Mouse (Mus musculus): ENCODE measurements at regions not wholly inside any gene's neighbourhood (a gene's known extent, or its start where the extent isn't known, plus 50 kb on each side); places are given as distances from the start of the nearest gene placed in this dataset.

GRCm38 (mm10) chr12:50943741-50944521 is 295.0 kb upstream of the Prkd1 start:
- no peaks in the 10 kb centered on the region for H3K79me2 ChIP-seq (ENCODE audit: control insufficient read depth, insufficient read depth)
- no peak overlapping the region for H3ac ChIP-seq (ENCODE audit: control insufficient read depth, insufficient read length)
- H3K36me3 ChIP-seq (ENCODE audit: control insufficient read depth, insufficient read depth), result no peaks in the 10 kb centered on the region
- H3K27me3 ChIP-seq (ENCODE audit: control insufficient read depth, insufficient read depth, insufficient read length), result no peaks in the 10 kb centered on the region
- peak overlapping the region; percentile 59 for H3K4me2 ChIP-seq (ENCODE audit: low read depth)
- TF ChIP-seq USF1 (IDR thresholded peaks at IDR 0.05; ENCODE audit: low read depth), result no peak
- no peak for TF ChIP-seq REST (IDR thresholded peaks at IDR 0.05; ENCODE audit: insufficient read depth, insufficient read length)
- no peak for TF ChIP-seq MAX (IDR thresholded peaks at IDR 0.05; ENCODE audit: low read depth)
- TF ChIP-seq E2F4 (IDR thresholded peaks at IDR 0.05; ENCODE audit: insufficient read depth), result no peak
- no peak for TF ChIP-seq SRF (IDR thresholded peaks at IDR 0.05; ENCODE audit: control insufficient read depth, insufficient read length, low read depth)
- TF ChIP-seq TCF3 (IDR thresholded peaks at IDR 0.05; ENCODE audit: insufficient read length, low read depth), result no peak
- no peak for TF ChIP-seq POLR2A (IDR thresholded peaks at IDR 0.05; ENCODE audit: insufficient read length, low read depth)
- no peak for TF ChIP-seq POLR2AphosphoS2 (IDR thresholded peaks at IDR 0.05; ENCODE audit: insufficient read length, low read depth)
- no peak for TF ChIP-seq CEBPB (IDR thresholded peaks at IDR 0.05; ENCODE audit: insufficient read depth, poor library complexity, severe bottlenecking)
- no peak for TF ChIP-seq MYOG (IDR thresholded peaks at IDR 0.05; ENCODE audit: control insufficient read depth in 1 of 3, insufficient read depth in 1 of 3, insufficient read length in 2 of 3, low read depth in 2 of 3)
- no peak for TF ChIP-seq MYOD1 (IDR thresholded peaks at IDR 0.05; ENCODE audit: control insufficient read depth in 1 of 3, insufficient read length in 2 of 3, low read depth in 2 of 3)
- no peak for TF ChIP-seq TCF12 (IDR thresholded peaks at IDR 0.05; ENCODE audit: insufficient read depth, poor library complexity, severe bottlenecking)
- no peak overlapping the region for H3K4me3 ChIP-seq

GRCm38 (mm10) chr12:50943340-50943739 is 294.4 kb upstream of the Prkd1 start:
- no peaks in the 10 kb centered on the region for H3K27me3 ChIP-seq (ENCODE audit: control insufficient read depth, insufficient read depth, insufficient read length)
- H3K79me2 ChIP-seq (ENCODE audit: control insufficient read depth, insufficient read depth), result no peaks in the 10 kb centered on the region
- no peak overlapping the region for H3ac ChIP-seq (ENCODE audit: control insufficient read depth, insufficient read length)
- TF ChIP-seq SRF (IDR thresholded peaks at IDR 0.05; ENCODE audit: control insufficient read depth, insufficient read length, low read depth) (no peak), MAX (IDR thresholded peaks at IDR 0.05; ENCODE audit: low read depth) (no peak), TCF12 (IDR thresholded peaks at IDR 0.05; ENCODE audit: insufficient read depth, poor library complexity, severe bottlenecking) (no peak), POLR2AphosphoS2 (IDR thresholded peaks at IDR 0.05; ENCODE audit: insufficient read length, low read depth) (no peak), TCF3 (IDR thresholded peaks at IDR 0.05; ENCODE audit: insufficient read length, low read depth) (no peak), USF1 (IDR thresholded peaks at IDR 0.05; ENCODE audit: low read depth) (no peak), MYOG (IDR thresholded peaks at IDR 0.05; ENCODE audit: control insufficient read depth in 1 of 3, insufficient read depth in 1 of 3, insufficient read length in 2 of 3, low read depth in 2 of 3) (no peak), POLR2A (IDR thresholded peaks at IDR 0.05; ENCODE audit: insufficient read length, low read depth) (no peak), REST (IDR thresholded peaks at IDR 0.05; ENCODE audit: insufficient read depth, insufficient read length) (no peak), E2F4 (IDR thresholded peaks at IDR 0.05; ENCODE audit: insufficient read depth) (no peak), MYOD1 (IDR thresholded peaks at IDR 0.05; ENCODE audit: control insufficient read depth in 1 of 3, insufficient read length in 2 of 3, low read depth in 2 of 3) (no peak), CEBPB (IDR thresholded peaks at IDR 0.05; ENCODE audit: insufficient read depth, poor library complexity, severe bottlenecking) (no peak)
- no peak overlapping the region for H3K4me2 ChIP-seq (ENCODE audit: low read depth)
- no peaks in the 10 kb centered on the region for H3K36me3 ChIP-seq (ENCODE audit: control insufficient read depth, insufficient read depth)
- no peak overlapping the region for H3K4me3 ChIP-seq

GRCm38 (mm10) chr12:50935516-50935915 is 286.6 kb upstream of the Prkd1 start:
- no peak overlapping the region for H3ac ChIP-seq (ENCODE audit: control insufficient read depth, insufficient read length)
- H3K79me2 ChIP-seq (ENCODE audit: control insufficient read depth, insufficient read depth), result no peaks in the 10 kb centered on the region
- no peak for TF ChIP-seq MYOD1 (IDR thresholded peaks at IDR 0.05; ENCODE audit: control insufficient read depth in 1 of 3, insufficient read length in 2 of 3, low read depth in 2 of 3)
- no peak for TF ChIP-seq MYOG (IDR thresholded peaks at IDR 0.05; ENCODE audit: control insufficient read depth in 1 of 3, insufficient read depth in 1 of 3, insufficient read length in 2 of 3, low read depth in 2 of 3)
- no peak for TF ChIP-seq POLR2A (IDR thresholded peaks at IDR 0.05; ENCODE audit: insufficient read length, low read depth)
- TF ChIP-seq REST (IDR thresholded peaks at IDR 0.05; ENCODE audit: insufficient read depth, insufficient read length), result no peak
- TF ChIP-seq E2F4 (IDR thresholded peaks at IDR 0.05; ENCODE audit: insufficient read depth), result no peak
- no peak for TF ChIP-seq SRF (IDR thresholded peaks at IDR 0.05; ENCODE audit: control insufficient read depth, insufficient read length, low read depth)
- TF ChIP-seq TCF3 (IDR thresholded peaks at IDR 0.05; ENCODE audit: insufficient read length, low read depth), result no peak
- TF ChIP-seq POLR2AphosphoS2 (IDR thresholded peaks at IDR 0.05; ENCODE audit: insufficient read length, low read depth), result no peak
- no peak for TF ChIP-seq CEBPB (IDR thresholded peaks at IDR 0.05; ENCODE audit: insufficient read depth, poor library complexity, severe bottlenecking)
- no peak for TF ChIP-seq USF1 (IDR thresholded peaks at IDR 0.05; ENCODE audit: low read depth)
- no peak for TF ChIP-seq MAX (IDR thresholded peaks at IDR 0.05; ENCODE audit: low read depth)
- TF ChIP-seq TCF12 (IDR thresholded peaks at IDR 0.05; ENCODE audit: insufficient read depth, poor library complexity, severe bottlenecking), result no peak
- no peaks in the 10 kb centered on the region for H3K36me3 ChIP-seq (ENCODE audit: control insufficient read depth, insufficient read depth)
- no peak overlapping the region for H3K4me3 ChIP-seq
- no peak overlapping the region for H3K4me2 ChIP-seq (ENCODE audit: low read depth)
- H3K27me3 ChIP-seq (ENCODE audit: control insufficient read depth, insufficient read depth, insufficient read length), result no peaks in the 10 kb centered on the region

- TF ChIP-seq POLR2A (IDR thresholded peaks at IDR 0.05; ENCODE audit: insufficient read length, low read depth) (no peak), MAX (IDR thresholded peaks at IDR 0.05; ENCODE audit: low read depth) (no peak), CEBPB (IDR thresholded peaks at IDR 0.05; ENCODE audit: insufficient read depth, poor library complexity, severe bottlenecking) (no peak), MYOD1 (IDR thresholded peaks at IDR 0.05; ENCODE audit: control insufficient read depth in 1 of 3, insufficient read length in 2 of 3, low read depth in 2 of 3) (no peak), REST (IDR thresholded peaks at IDR 0.05; ENCODE audit: insufficient read depth, insufficient read length) (no peak), E2F4 (IDR thresholded peaks at IDR 0.05; ENCODE audit: insufficient read depth) (no peak)
- H3K4me2 ChIP-seq (ENCODE audit: low read depth), result no peak overlapping the region
- H3K4me3 ChIP-seq, result no peak overlapping the region
- no peak overlapping the region for H3ac ChIP-seq (ENCODE audit: control insufficient read depth, insufficient read length)
- no peaks in the 10 kb centered on the region for H3K79me2 ChIP-seq (ENCODE audit: control insufficient read depth, insufficient read depth)
- no peaks in the 10 kb centered on the region for H3K36me3 ChIP-seq (ENCODE audit: control insufficient read depth, insufficient read depth)
- H3K27me3 ChIP-seq (ENCODE audit: control insufficient read depth, insufficient read depth, insufficient read length), result no peaks in the 10 kb centered on the region
Measured at GRCm38 (mm10) chr12:50932496-50932895, 283.6 kb upstream of the Prkd1 start.

All from myocyte (in vitro differentiated cells).